Mouse (Mus musculus) myocyte (in vitro differentiated cells): Measurements from ENCODE around the gene Pilrb1.
"Not testable (repeated sequence)": the region's sequence is repeated elsewhere in the genome, so short reads cannot be mapped to it uniquely, and the experiment has no call there.

Experiments
- CEBPB ChIP-seq: IDR thresholded peaks from 2 replicates; pipeline ENCODE4 v1.6.1; 2011; ENCODE audit warnings: mild to moderate bottlenecking, moderate library complexity; ENCODE audit not compliant: poor library complexity, insufficient read depth, severe bottlenecking
- MAX ChIP-seq: IDR thresholded peaks from one replicate; pipeline ENCODE4 v1.6.1; 2011; ENCODE audit warnings: low read depth, mild to moderate bottlenecking, control low read depth
- MYOD1 ChIP-seq, 3 experiments: IDR thresholded peaks; one replicate each; pipeline ENCODE4 v1.6.1; 2011; ENCODE audit warnings: control low read depth in 2 of 3, low read depth in 2 of 3, mild to moderate bottlenecking in 2 of 3, moderate library complexity in 1 of 3; ENCODE audit not compliant: insufficient read length in 2 of 3, control insufficient read depth in 1 of 3
- MYOG ChIP-seq, 3 experiments: IDR thresholded peaks; one replicate each; pipeline ENCODE4 v1.6.1; 2011; ENCODE audit warnings: control low read depth in 2 of 3, low read depth in 2 of 3, mild to moderate bottlenecking in 2 of 3; ENCODE audit not compliant: insufficient read length in 2 of 3, control insufficient read depth in 1 of 3, insufficient read depth in 1 of 3
- POLR2A ChIP-seq: IDR thresholded peaks from one replicate; pipeline ENCODE4 v1.6.1; 2011; ENCODE audit warnings: low read depth, mild to moderate bottlenecking, control low read depth, moderate library complexity; ENCODE audit not compliant: insufficient read length
- SRF ChIP-seq: IDR thresholded peaks from one replicate; pipeline ENCODE4 v1.6.1; 2011; ENCODE audit warnings: low read depth; ENCODE audit not compliant: control insufficient read depth, insufficient read length
- TCF12 ChIP-seq: IDR thresholded peaks from one replicate; pipeline ENCODE4 v1.6.1; 2011; ENCODE audit warnings: mild to moderate bottlenecking, control low read depth; ENCODE audit not compliant: poor library complexity, insufficient read depth, severe bottlenecking
- USF1 ChIP-seq: IDR thresholded peaks from one replicate; pipeline ENCODE4 v1.6.1; 2011; ENCODE audit warnings: low read depth, mild to moderate bottlenecking, control low read depth, moderate library complexity

GRCm38 (mm10) chr5:137854907-137855306 is 3.0 kb downstream of the Pilrb1 start:
- TF ChIP-seq MYOD1 (IDR thresholded peaks at IDR 0.05; ENCODE audit: control insufficient read depth in 1 of 3, insufficient read length in 2 of 3, low read depth in 2 of 3); USF1; POLR2A; TCF12; MYOG (IDR thresholded peaks at IDR 0.05; ENCODE audit: control insufficient read depth in 1 of 3, insufficient read depth in 1 of 3, insufficient read length in 2 of 3, low read depth in 2 of 3); CEBPB; SRF; MAX: not testable (repeated sequence)
